Mouse (Mus musculus): ENCODE data around the gene Hdac7. TPM values are rescaled to one million over a fixed set of nuclear protein-coding genes. Genes with fewer than 3 reads are reported as not detected.
A peak's percentile ranks its signal among the peaks of the same experiment; 100 is the strongest.

Gene Hdac7
- total and polyA plus RNA-seq, 2 experiments from 2014 or later = 23.7 to 28.6 TPM

DNA sequence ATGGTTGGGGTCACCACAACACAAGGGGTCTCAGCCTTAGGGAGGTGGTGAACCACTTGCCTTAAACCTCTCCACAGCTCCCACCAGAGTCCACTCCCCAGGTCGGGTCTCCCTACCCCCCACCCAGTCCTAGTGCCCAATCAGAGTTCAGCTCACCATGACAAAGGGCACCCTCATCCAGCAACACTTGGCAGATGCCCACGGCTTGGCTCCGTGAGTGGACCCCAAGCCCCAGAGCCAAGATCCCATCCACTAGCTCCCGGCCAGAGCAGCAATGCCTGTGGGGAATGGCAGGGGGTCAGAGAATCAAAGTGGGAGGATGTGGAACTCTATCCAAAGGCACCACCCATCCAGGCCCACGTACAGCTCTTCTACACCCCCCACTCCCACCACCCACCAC is 83.3 kb downstream of the Hdac7 start:
- Histone ChIP-seq H3K27ac (no peak overlapping the region), H3K4me2 (ENCODE audit: low read depth, low read length) (no peak overlapping the region), H3K9ac (replicated peaks; ENCODE audit: low read length) (no peak overlapping the region), H3K27me3 (ENCODE audit: insufficient read depth, low read length) (no peaks in the 10 kb centered on the region), H3K9me3 (ENCODE audit: low read length) (no peaks in the 10 kb centered on the region), H3K36me3 (ENCODE audit: insufficient read depth, low read length) (peaks cover 12% of the 10 kb centered on the region; the same call in 1 of the 2 replicates), H3K4me1 (ENCODE audit: insufficient read depth, low read length) (peaks cover 23% of the 10 kb centered on the region; the same call in 1 of the 2 replicates), H3K4me3 (ENCODE audit: low read length) (no peak overlapping the region)
- ATAC-seq (no peak), DNase-seq (ENCODE audit: low spot score) (no peak)
- no peak for TF ChIP-seq CTCF (IDR thresholded peaks at IDR 0.05; ENCODE audit: low read depth)
- WGBS = 43% methylated on average over 5 of the region's 5 CpGs

GRCm38 (mm10) chr15:97760006-97760405 is 84.3 kb downstream of the Hdac7 start:
- no peak overlapping the region for H3K4me3 ChIP-seq (ENCODE audit: low read length)
- WGBS = 63% methylated on average over 9 of the region's 9 CpGs
- peak; percentile 40 for DNase-seq (ENCODE audit: low spot score)

DNA sequence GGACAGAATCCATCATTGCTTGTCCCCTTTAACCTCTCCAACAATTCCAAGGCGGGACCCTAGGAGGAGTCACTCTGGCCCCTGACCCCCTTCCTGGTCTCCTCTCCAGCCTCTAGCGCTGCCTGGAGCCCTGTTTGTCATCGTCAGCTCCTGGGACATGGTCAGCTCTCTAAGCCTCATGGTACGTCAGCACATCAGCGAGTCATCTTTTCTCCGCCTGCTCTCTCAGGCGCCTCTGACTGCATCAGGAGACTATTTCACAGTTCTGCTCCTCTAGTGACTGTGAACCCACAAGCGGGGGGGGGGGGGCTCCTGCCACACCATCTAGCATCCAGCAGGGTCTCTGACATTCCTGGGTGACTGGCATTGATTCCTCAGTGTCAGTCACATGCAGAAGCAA is 88.9 kb downstream of the Hdac7 start:
- Histone ChIP-seq H3K4me1 (ENCODE audit: insufficient read depth, low read length) (peaks cover 11% of the 10 kb centered on the region), H3K36me3 (ENCODE audit: insufficient read depth, low read length) (peaks cover 12% of the 10 kb centered on the region; the same call in 1 of the 2 replicates), H3K9me3 (ENCODE audit: low read length) (no peaks in the 10 kb centered on the region), H3K4me2 (ENCODE audit: low read depth, low read length) (no peak overlapping the region), H3K9ac (replicated peaks; ENCODE audit: low read length) (no peak overlapping the region), H3K4me3 (ENCODE audit: low read length) (no peak overlapping the region), H3K27ac (no peak overlapping the region), H3K27me3 (ENCODE audit: insufficient read depth, low read length) (no peaks in the 10 kb centered on the region)
- no peak for DNase-seq (ENCODE audit: low spot score)
- no peak for ATAC-seq
- WGBS = 46% methylated on average over 8 of the region's 8 CpGs
- TF ChIP-seq CTCF (IDR thresholded peaks at IDR 0.05; ENCODE audit: low read depth) = no peak

More at GRCm38 (mm10) chr15:97760006-97760405, 84.3 kb downstream of the Hdac7 start:
- Histone ChIP-seq H3K4me2 (ENCODE audit: low read depth, low read length) (no peak overlapping the region), H3K9ac (replicated peaks; ENCODE audit: low read length) (no peak overlapping the region), H3K27me3 (ENCODE audit: insufficient read depth, low read length) (no peaks in the 10 kb centered on the region), H3K36me3 (ENCODE audit: insufficient read depth, low read length) (peaks cover 12% of the 10 kb centered on the region; the same call in 1 of the 2 replicates), H3K27ac (no peak overlapping the region), H3K4me1 (ENCODE audit: insufficient read depth, low read length) (peaks cover 16% of the 10 kb centered on the region; the same call in 1 of the 2 replicates), H3K9me3 (ENCODE audit: low read length) (no peaks in the 10 kb centered on the region)
- 0 out of 2 replicates have a peak, but pooled peaks have one; percentile 43 for ATAC-seq
- no peak for TF ChIP-seq CTCF (IDR thresholded peaks at IDR 0.05; ENCODE audit: low read depth)

GRCm38 (mm10) chr15:97754476-97754875 is 89.8 kb downstream of the Hdac7 start:
- TF ChIP-seq CTCF (IDR thresholded peaks at IDR 0.05; ENCODE audit: low read depth) = no peak
- no peak overlapping the region for H3K4me3 ChIP-seq (ENCODE audit: low read length)
- peaks cover 16% of the 10 kb centered on the region for H3K4me1 ChIP-seq (ENCODE audit: insufficient read depth, low read length)
- H3K27ac ChIP-seq = no peak overlapping the region
- no peaks in the 10 kb centered on the region for H3K27me3 ChIP-seq (ENCODE audit: insufficient read depth, low read length)
- no peak overlapping the region for H3K9ac ChIP-seq (replicated peaks; ENCODE audit: low read length)
- ATAC-seq = no peak
- no peak overlapping the region for H3K4me2 ChIP-seq (ENCODE audit: low read depth, low read length)
- H3K36me3 ChIP-seq (ENCODE audit: insufficient read depth, low read length) = peaks cover 14% of the 10 kb centered on the region; the same call in 1 of the 2 replicates
- WGBS = 43% methylated on average over 6 of the region's 6 CpGs
- no peak for DNase-seq (ENCODE audit: low spot score)
- no peaks in the 10 kb centered on the region for H3K9me3 ChIP-seq (ENCODE audit: low read length)

DNA sequence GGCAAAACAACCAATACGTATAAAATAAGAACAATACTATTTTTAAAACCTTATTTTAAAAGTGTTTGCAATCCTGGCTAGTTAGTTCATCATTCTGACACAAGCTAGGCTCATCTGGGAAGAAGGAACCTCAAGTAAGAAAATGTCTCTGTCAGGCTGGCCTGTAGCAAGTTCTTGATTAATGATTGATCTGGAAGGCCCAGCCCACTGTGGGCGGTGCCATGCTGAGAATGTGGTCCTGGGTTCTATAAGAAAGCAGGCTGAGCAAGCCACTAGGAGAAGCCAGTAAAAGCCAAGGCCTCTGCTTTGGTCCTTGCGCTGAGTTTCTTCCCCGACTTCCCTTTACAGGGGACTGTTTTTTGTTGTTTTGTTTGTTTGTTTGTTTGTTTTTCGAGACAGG is 91.8 kb downstream of the Hdac7 start:
- no peak overlapping the region for H3K4me2 ChIP-seq (ENCODE audit: low read depth, low read length)
- H3K9me3 ChIP-seq (ENCODE audit: low read length) = no peaks in the 10 kb centered on the region
- peaks cover 13% of the 10 kb centered on the region; the same call in 1 of the 2 replicates for H3K36me3 ChIP-seq (ENCODE audit: insufficient read depth, low read length)
- H3K4me1 ChIP-seq (ENCODE audit: insufficient read depth, low read length) = peaks cover 16% of the 10 kb centered on the region
- no peak overlapping the region for H3K9ac ChIP-seq (replicated peaks; ENCODE audit: low read length)
- no peak for DNase-seq (ENCODE audit: low spot score)
- H3K27me3 ChIP-seq (ENCODE audit: insufficient read depth, low read length) = no peaks in the 10 kb centered on the region
- no peak for TF ChIP-seq CTCF (IDR thresholded peaks at IDR 0.05; ENCODE audit: low read depth)
- H3K27ac ChIP-seq = no peak overlapping the region
- WGBS = 95% methylated on average over 5 of the region's 5 CpGs
- ATAC-seq = no peak
- H3K4me3 ChIP-seq (ENCODE audit: low read length) = no peak overlapping the region

DNA sequence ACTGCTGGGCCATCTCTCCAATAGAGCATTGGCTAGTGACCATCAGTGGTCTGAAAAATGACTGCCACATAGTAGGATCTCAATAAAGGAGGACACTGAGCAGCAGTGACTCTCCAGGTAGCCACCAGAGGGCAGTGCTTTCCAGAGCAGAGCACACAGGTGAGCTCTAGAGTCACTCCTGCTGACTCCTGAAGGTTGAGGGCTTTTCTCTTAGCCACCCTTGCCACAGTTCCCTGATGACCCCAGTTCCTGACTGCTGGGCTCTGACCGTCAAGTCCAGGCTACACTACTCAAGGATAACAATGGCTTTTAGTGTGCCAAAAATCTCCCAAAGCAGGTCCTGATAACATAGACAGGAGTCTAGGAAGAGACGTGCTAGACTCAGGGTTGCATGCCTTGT is 92.6 kb downstream of the Hdac7 start:
- TF ChIP-seq CTCF (IDR thresholded peaks at IDR 0.05; ENCODE audit: low read depth) = peak; percentile 57
- no peak for DNase-seq (ENCODE audit: low spot score)
- Histone ChIP-seq H3K9me3 (ENCODE audit: low read length) (no peaks in the 10 kb centered on the region), H3K4me1 (ENCODE audit: insufficient read depth, low read length) (peaks cover 16% of the 10 kb centered on the region), H3K9ac (replicated peaks; ENCODE audit: low read length) (no peak overlapping the region), H3K27me3 (ENCODE audit: insufficient read depth, low read length) (no peaks in the 10 kb centered on the region), H3K4me2 (ENCODE audit: low read depth, low read length) (no peak overlapping the region), H3K27ac (no peak overlapping the region), H3K36me3 (ENCODE audit: insufficient read depth, low read length) (peaks cover 13% of the 10 kb centered on the region; the same call in 1 of the 2 replicates), H3K4me3 (ENCODE audit: low read length) (no peak overlapping the region)
- no peak for ATAC-seq
- 76% methylated on average over 2 of the region's 2 CpGs for WGBS

DNA sequence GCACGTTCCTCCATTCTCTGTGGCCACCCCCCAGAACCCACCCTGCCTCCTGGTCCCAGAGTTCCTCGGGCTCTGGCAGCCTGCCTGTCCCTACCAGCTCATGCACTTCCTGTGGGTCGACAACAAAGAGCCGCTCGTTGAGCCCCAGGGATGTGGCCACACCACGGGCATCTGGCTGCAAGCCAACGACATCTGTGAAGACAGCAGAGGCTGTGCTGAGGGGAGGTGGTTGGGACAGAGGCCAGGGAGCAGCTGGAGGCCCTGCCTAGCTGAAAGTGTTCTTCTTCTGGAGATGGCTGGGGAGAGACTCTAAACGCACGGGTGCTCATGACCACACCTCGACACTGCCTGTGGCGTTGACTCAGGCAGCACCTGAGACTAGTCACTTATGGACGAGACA is 93.6 kb downstream of the Hdac7 start:
- peaks cover 13% of the 10 kb centered on the region; the same call in 1 of the 2 replicates for H3K36me3 ChIP-seq (ENCODE audit: insufficient read depth, low read length)
- DNase-seq (ENCODE audit: low spot score) (peak; percentile 94), ATAC-seq (peak; percentile 88)
- H3K4me1 ChIP-seq (ENCODE audit: insufficient read depth, low read length) = peaks cover 12% of the 10 kb centered on the region
- no peaks in the 10 kb centered on the region for H3K9me3 ChIP-seq (ENCODE audit: low read length)
- peak overlapping the region; percentile 16; the same call in 1 of the 2 replicates for H3K4me2 ChIP-seq (ENCODE audit: low read depth, low read length)
- no peak overlapping the region for H3K4me3 ChIP-seq (ENCODE audit: low read length)
- 12% methylated on average over 12 of the region's 12 CpGs for WGBS
- H3K9ac ChIP-seq (replicated peaks; ENCODE audit: low read length) = no peak overlapping the region
- peak overlapping the region; percentile 66; the same call in 1 of the 2 replicates for H3K27ac ChIP-seq
- no peaks in the 10 kb centered on the region for H3K27me3 ChIP-seq (ENCODE audit: insufficient read depth, low read length)
- no peak for TF ChIP-seq CTCF (IDR thresholded peaks at IDR 0.05; ENCODE audit: low read depth)

All from hindbrain, postnatal 0 days (tissue).